Mouse (Mus musculus): Measurements from ENCODE around the gene Pef1.

DNA sequence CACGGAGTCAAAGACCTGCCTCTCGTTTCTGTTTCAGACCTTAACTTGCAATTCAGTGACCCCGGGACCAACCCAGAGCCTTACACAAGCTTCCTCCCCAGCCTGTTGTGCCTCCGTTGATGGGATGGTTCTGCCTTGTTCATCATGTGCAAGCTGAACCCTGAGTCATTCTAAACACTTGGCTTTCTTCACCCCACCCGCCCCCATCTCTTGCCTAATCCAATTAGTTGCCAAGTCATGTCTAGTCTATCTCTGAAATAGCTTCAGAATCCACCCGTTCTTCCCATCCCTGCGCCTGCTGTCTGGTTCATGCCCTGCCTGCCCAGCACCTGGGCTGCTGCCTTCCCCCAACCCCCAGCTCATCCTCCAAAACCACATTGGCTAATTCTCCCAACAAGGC is 9.9 kb downstream of the Pef1 start:
- TF ChIP-seq POLR2A (IDR thresholded peaks at IDR 0.05; ENCODE audit: insufficient read depth, low read depth, low read length) (no peak), CTCF (IDR thresholded peaks at IDR 0.05; ENCODE audit: insufficient read depth, low read depth, low read length) (no peak)

Measured in olfactory bulb, adult 2 months (tissue).